9 mouse cellular contexts compared by ENCODE assay signal in genomic region chr11:119190498-119190897, GRCm38 (mm10). TPM values are rescaled to one million over a fixed set of nuclear protein-coding genes. Genes with fewer than 3 reads are reported as not detected.
A peak's percentile ranks its signal among the peaks of the same experiment; 100 is the strongest.
DNase-seq lines count a peak whose midpoint lies in the region; ATAC-seq and TF ChIP-seq lines count a peak whose summit lies in the region.
"Had no signal": no experiment of that assay in that cellular context is flagged by ENCODE, and none has a peak within 500 bp of the region (broad histone marks: within the 10 kb centered on the region; RNA-seq: fewer than 3 reads in every experiment).

No protein-coding gene starts in this region.

- H3K9me3 ChIP-seq in intestine, postnatal 0 days (ENCODE audit: control insufficient read depth): no peaks in the 10 kb centered on the region
- no peaks in the 10 kb centered on the region for H3K9me3 ChIP-seq in stomach, embryonic 14.5 days (ENCODE audit: control insufficient read depth, low read depth, low read length)

- 16% methylated on average over 11 of the region's 11 CpGs for WGBS in intestine, postnatal 0 days
- 27% methylated on average over 11 of the region's 11 CpGs for WGBS in liver, adult 2 months
- WGBS in stomach, embryonic 14.5 days: 25% methylated on average over 11 of the region's 11 CpGs

- no peak overlapping the region for H3K4me3 ChIP-seq in intestine, postnatal 0 days (ENCODE audit: low read depth, low read length)
- no peak overlapping the region for H3K4me3 ChIP-seq in liver, adult 2 months (ENCODE audit: insufficient read depth, low read depth, low read length)
- no peak overlapping the region for H3K4me3 ChIP-seq in myocyte
- no peak overlapping the region for H3K4me3 ChIP-seq in stomach, embryonic 14.5 days (ENCODE audit: low read depth, low read length)
- H3K4me3 ChIP-seq: erythroblast, embryonic 14.5 days had no signal

- no peaks in the 10 kb centered on the region for H3K36me3 ChIP-seq in intestine, postnatal 0 days (ENCODE audit: control insufficient read depth, insufficient read depth)
- no peaks in the 10 kb centered on the region for H3K36me3 ChIP-seq in liver, adult 2 months (ENCODE audit: control insufficient read depth, insufficient read depth, low read length)
- no peaks in the 10 kb centered on the region for H3K36me3 ChIP-seq in myocyte (ENCODE audit: control insufficient read depth, insufficient read depth)
- H3K36me3 ChIP-seq in stomach, embryonic 14.5 days (ENCODE audit: control insufficient read depth, insufficient read depth, low read length): no peaks in the 10 kb centered on the region

- no peaks in the 10 kb centered on the region for H3K79me2 ChIP-seq in liver, adult 2 months (ENCODE audit: control insufficient read depth, insufficient read depth, low read length)
- H3K79me2 ChIP-seq in myocyte (ENCODE audit: control insufficient read depth, insufficient read depth): no peaks in the 10 kb centered on the region

- no peaks in the 10 kb centered on the region for H3K27me3 ChIP-seq in intestine, postnatal 0 days (replicated peaks; ENCODE audit: control insufficient read depth, insufficient read depth, low read length)
- no peaks in the 10 kb centered on the region for H3K27me3 ChIP-seq in liver, adult 2 months (ENCODE audit: control insufficient read depth, insufficient read depth, low read length)
- H3K27me3 ChIP-seq in myocyte (ENCODE audit: control insufficient read depth, insufficient read depth, insufficient read length): no peaks in the 10 kb centered on the region
- H3K27me3 ChIP-seq in stomach, embryonic 14.5 days (ENCODE audit: control insufficient read depth, insufficient read depth, low read length): no peaks in the 10 kb centered on the region

- DNase-seq in 416B (ENCODE audit: low read depth) (peak; percentile 95), ZHBTc4 (ENCODE audit: low read depth, low spot score) (peak; percentile 72)
- DNase-seq in embryo, embryonic 10.5 days (ENCODE audit: low spot score): peak; percentile 77
- peak; percentile 69 to 74 for DNase-seq in heart, adult 18-20 months
- DNase-seq in liver, adult 2 months (ENCODE audit: extremely low read depth, low read depth, low spot score): peak; percentile 56

- peak; percentile 42 for ATAC-seq in intestine, postnatal 0 days
- ATAC-seq in stomach, embryonic 14.5 days (ENCODE audit: insufficient number of reproducible peaks, insufficient read depth, low FRiP score, low read depth): peak; percentile 59; the same call in 1 of the 2 replicates

- no peak overlapping the region for H3K27ac ChIP-seq in intestine, postnatal 0 days (ENCODE audit: low read depth, low read length)
- no peak overlapping the region for H3K27ac ChIP-seq in liver, adult 2 months (replicated peaks; ENCODE audit: insufficient read depth, low read depth, low read length)
- H3K27ac ChIP-seq in stomach, embryonic 14.5 days (ENCODE audit: low read length): no peak overlapping the region

- peak; percentile 93 for TF ChIP-seq CTCF in intestine, postnatal 0 days (IDR thresholded peaks at IDR 0.05; ENCODE audit: low read depth)
- peak; percentile 95 for TF ChIP-seq CTCF in liver, adult 2 months (IDR thresholded peaks at IDR 0.05; ENCODE audit: low read depth, low read length)

- TF ChIP-seq POLR2A in liver, adult 2 months (IDR thresholded peaks at IDR 0.05; ENCODE audit: extremely low read depth, insufficient read depth, low read length): no peak
- peak; percentile 58 for TF ChIP-seq POLR2A in myocyte (IDR thresholded peaks at IDR 0.05; ENCODE audit: insufficient read length, low read depth)

- no peak overlapping the region for H3K9ac ChIP-seq in intestine, postnatal 0 days (ENCODE audit: low read depth, low read length)
- H3K9ac ChIP-seq in liver, adult 2 months (ENCODE audit: low read depth, low read length): peak overlapping the region; percentile 25; the same call in 1 of the 2 replicates
- H3K9ac ChIP-seq in stomach, embryonic 14.5 days (replicated peaks; ENCODE audit: low read depth, low read length): no peak overlapping the region

- no peak overlapping the region for H3ac ChIP-seq in myocyte (ENCODE audit: control insufficient read depth, insufficient read length)

- no peak overlapping the region for H3K4me2 ChIP-seq in intestine, postnatal 0 days (replicated peaks; ENCODE audit: low read depth)
- peak overlapping the region; percentile 58 for H3K4me2 ChIP-seq in myocyte (ENCODE audit: low read depth)
- no peak overlapping the region for H3K4me2 ChIP-seq in stomach, embryonic 14.5 days (replicated peaks; ENCODE audit: low read depth, low read length)

- peaks cover 4% of the 10 kb centered on the region; the same call in 1 of the 2 replicates for H3K4me1 ChIP-seq in intestine, postnatal 0 days (replicated peaks; ENCODE audit: control insufficient read depth, insufficient read depth, low read length)
- H3K4me1 ChIP-seq in liver, adult 2 months (ENCODE audit: control insufficient read depth, insufficient read depth, low read length): peaks cover 9% of the 10 kb centered on the region
- peaks cover 18% of the 10 kb centered on the region; the same call in 1 of the 2 replicates for H3K4me1 ChIP-seq in stomach, embryonic 14.5 days (ENCODE audit: control insufficient read depth, insufficient read depth, low read length)

TF ChIP-seq in myocyte, 11 proteins besides CTCF, POLR2A, EP300 and RAD21:
- no peak for TF ChIP-seq CEBPB (IDR thresholded peaks at IDR 0.05; ENCODE audit: insufficient read depth, poor library complexity, severe bottlenecking)
- TF ChIP-seq MYOG (IDR thresholded peaks at IDR 0.05; ENCODE audit: control insufficient read depth in 1 of 3, insufficient read depth in 1 of 3, insufficient read length in 2 of 3, low read depth in 2 of 3): peak in 2 of 3 experiments; percentile 77 to 89
- peak in 2 of 3 experiments; percentile 64 to 68 for TF ChIP-seq MYOD1 (IDR thresholded peaks at IDR 0.05; ENCODE audit: control insufficient read depth in 1 of 3, insufficient read length in 2 of 3, low read depth in 2 of 3)
- TF ChIP-seq POLR2AphosphoS2 (IDR thresholded peaks at IDR 0.05; ENCODE audit: insufficient read length, low read depth): peak; percentile 61
- TF ChIP-seq TCF12 (IDR thresholded peaks at IDR 0.05; ENCODE audit: insufficient read depth, poor library complexity, severe bottlenecking): peak; percentile 52
- no peak for TF ChIP-seq E2F4 (IDR thresholded peaks at IDR 0.05; ENCODE audit: insufficient read depth)
- peak; percentile 56 for TF ChIP-seq USF1 (IDR thresholded peaks at IDR 0.05; ENCODE audit: low read depth)
- no peak for TF ChIP-seq MAX (IDR thresholded peaks at IDR 0.05; ENCODE audit: low read depth)

RNA-seq across cellular contexts. Expression of gene Tbc1d16, which starts 37.8 kb away (rescaled TPM):
- 10 to 100 TPM; 54.9 to 56.9 TPM for total RNA-seq in heart, adult 18-20 months (2021)
- 3.8 and 4.5 TPM in 2 replicates for polyA plus RNA-seq in intestine, postnatal 0 days (2015; fragmentation: Nextera tagmentation; extraction: Ambion mirVana)
- 4.6 and 5.5 TPM in 2 replicates for total RNA-seq in liver, adult 2 months (2014; rRNA removed)
- polyA plus RNA-seq in liver, adult 2 months (2012; rRNA removed): 8.5 and 9.5 TPM in 2 replicates
- polyA plus RNA-seq in myocyte (2012; fragmentation: generic; extraction: Trizol): 8.5 TPM
- 14.8 and 15.9 TPM in 2 replicates for polyA plus RNA-seq in stomach, embryonic 14.5 days (2014; fragmentation: Nextera tagmentation; extraction: Ambion mirVana)

RNA-seq across cellular contexts. Expression of gene Ccdc40, which starts 37.9 kb away (rescaled TPM):
- under 1 TPM; 0.17 to 0.21 TPM for total RNA-seq in heart, adult 18-20 months (2021)
- polyA plus RNA-seq in intestine, postnatal 0 days (2015; fragmentation: Nextera tagmentation; extraction: Ambion mirVana): 1.5 and 1.8 TPM in 2 replicates
- total RNA-seq in liver, adult 2 months (2014; rRNA removed): 0.07 and 0.09 TPM in 2 replicates
- 0.04 TPM in 1 of 2 replicates, not detected in the other for polyA plus RNA-seq in liver, adult 2 months (2012; rRNA removed)
- polyA plus RNA-seq in myocyte (2012; fragmentation: generic; extraction: Trizol): 0.07 TPM
- 4.1 and 4.3 TPM in 2 replicates for polyA plus RNA-seq in stomach, embryonic 14.5 days (2014; fragmentation: Nextera tagmentation; extraction: Ambion mirVana)
